Mouse (Mus musculus) midbrain, embryonic 15.5 days (tissue): ENCODE results near the gene Ogfr. TPM values are rescaled to one million over a fixed set of nuclear protein-coding genes. Genes with fewer than 3 reads are reported as not detected.
A peak's percentile ranks its signal among the peaks of the same experiment; 100 is the strongest.

ENCODE experiments used
- ATAC-seq: fragments of 200-750 bp; cut with Nextera tagmentation; replicated peaks from 2 replicates; pipeline ENCODE4 v1.8.0; 2017; ENCODE audit warnings: moderate TSS enrichment
- H3K27ac ChIP-seq: fragments of 300-500 bp; sonication (generic); 2 replicates; pipeline ENCODE4 v1.5.1; 2015; ENCODE audit warnings: mild to moderate bottlenecking, inconsistent platforms
- H3K27me3 ChIP-seq: fragments of 300-500 bp; sonication (generic); replicated peaks from 2 replicates; pipeline ENCODE4 v1.6.1; 2015; ENCODE audit warnings: inconsistent platforms
- H3K36me3 ChIP-seq: fragments of 300-500 bp; sonication (generic); replicated peaks from 2 replicates; pipeline ENCODE4 v1.6.1; 2015; ENCODE audit warnings: inconsistent platforms
- H3K4me1 ChIP-seq: fragments of 300-500 bp; sonication (generic); 2 replicates; pipeline ENCODE4 v1.6.1; 2015; ENCODE audit warnings: inconsistent platforms
- H3K4me2 ChIP-seq: fragments of 300-500 bp; sonication (generic); 2 replicates; pipeline ENCODE4 v1.6.1; 2015; ENCODE audit warnings: inconsistent platforms, mild to moderate bottlenecking, moderate library complexity
- H3K4me3 ChIP-seq: fragments of 300-500 bp; sonication (generic); 2 replicates; pipeline ENCODE4 v1.5.1; 2015; ENCODE audit warnings: mild to moderate bottlenecking, inconsistent platforms
- H3K9ac ChIP-seq: fragments of 300-500 bp; sonication (generic); 2 replicates; pipeline ENCODE4 v1.6.1; 2015; ENCODE audit warnings: mild to moderate bottlenecking, inconsistent platforms
- H3K9me3 ChIP-seq: fragments of 300-500 bp; sonication (generic); 2 replicates; pipeline ENCODE4 v1.6.1; 2016; ENCODE audit warnings: inconsistent platforms
- WGBS: fragments of 180-500 bp; shearing (Covaris S2); methylation state at CpG from one replicate; pipeline ENCODE4 v1.1.7; 2015; ENCODE audit warnings: mixed read lengths; 5-methylcytosine and 5-hydroxymethylcytosine counted together
- polyA plus RNA-seq: library from polyadenylated mRNA; unstranded; fragments of >200 nt; fragmentation: Nextera tagmentation; extraction: Ambion mirVana; gene quantifications from 2 replicates; pipeline ENCODE4 v1.2.1, GENCODE M21; 2015

Gene Ogfr
- polyA plus RNA-seq, 1 experiment from 2014 or later: 89.2 TPM

- H3K36me3 ChIP-seq: no peaks in the 10 kb centered on the region
- H3K9ac ChIP-seq: no peak overlapping the region
- no peak overlapping the region for H3K4me2 ChIP-seq
- WGBS: 85% methylated on average over 2 of the region's 2 CpGs
- H3K27ac ChIP-seq: no peak overlapping the region
- H3K4me1 ChIP-seq: no peaks in the 10 kb centered on the region
- no peak for ATAC-seq
- H3K4me3 ChIP-seq: no peak overlapping the region
- no peaks in the 10 kb centered on the region for H3K27me3 ChIP-seq
- no peaks in the 10 kb centered on the region for H3K9me3 ChIP-seq
These were observed 22.8 kb downstream of the Ogfr start for GRCm38 (mm10) chr2:180611882-180612281.

- WGBS: 2% methylated on average over 91 of the region's 112 CpGs
- peak overlapping the region; percentile 40 for H3K4me3 ChIP-seq
- H3K4me2 ChIP-seq: peak overlapping the region; percentile 49
- 0 out of 2 replicates have a peak, but pooled peaks have one; percentile 33 for ATAC-seq
- no peaks in the 10 kb centered on the region for H3K36me3 ChIP-seq
- no peak overlapping the region for H3K27ac ChIP-seq
- peaks cover 51% of the 10 kb centered on the region for H3K27me3 ChIP-seq
- peaks cover 11% of the 10 kb centered on the region for H3K9me3 ChIP-seq
- 0 out of 2 replicates have a peak overlapping the region, but pooled peaks have one; percentile 25 for H3K9ac ChIP-seq
- peaks cover 4% of the 10 kb centered on the region; the same call in 1 of the 2 replicates for H3K4me1 ChIP-seq
These were observed 52.8 kb downstream of the Ogfr start for GRCm38 (mm10) chr2:180641576-180642554.

DNA sequence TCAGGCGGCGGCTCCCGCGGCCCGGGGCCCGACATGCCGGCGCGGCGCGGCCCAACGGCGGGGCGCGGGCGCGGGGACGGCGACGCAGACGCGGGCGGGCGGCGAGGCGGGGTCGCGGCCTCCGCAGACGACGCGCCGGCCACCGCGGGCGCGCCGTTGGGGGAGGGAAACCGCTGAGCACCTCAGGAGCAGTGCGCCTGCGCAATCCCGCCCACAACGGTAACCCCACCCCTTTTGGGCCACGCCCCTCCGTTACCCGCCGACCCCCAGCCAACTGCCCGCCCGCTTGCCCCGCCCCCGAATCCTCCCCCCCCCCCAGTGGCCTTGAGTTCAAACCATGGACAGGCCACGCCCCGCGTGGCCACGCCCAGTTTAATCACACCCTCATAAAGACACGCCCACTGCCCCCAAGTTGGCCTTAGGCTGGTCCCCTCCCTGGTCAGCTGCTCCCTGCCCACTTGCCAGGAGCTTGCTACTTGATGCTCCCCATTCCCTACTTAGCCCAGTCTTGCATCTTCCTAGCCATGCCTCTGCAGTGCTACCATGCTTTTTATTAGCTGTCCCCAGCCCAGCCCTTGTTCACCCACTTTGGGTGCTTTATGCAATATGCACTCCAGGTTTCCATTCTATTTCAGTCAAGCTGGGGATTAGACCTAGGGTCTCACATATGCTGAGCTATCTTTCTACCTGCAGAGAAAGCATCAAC lies 53.7 kb downstream of the Ogfr start, which contains the start of gene Tcfl5:
Gene Tcfl5 (minus strand): TSS at position 154 of the 706 bp plus-strand sequence.
- WGBS: 3% methylated on average over 45 of the region's 56 CpGs
- Histone ChIP-seq H3K4me3 (peak within 1 kb of the TSS; percentile 40), H3K4me2 (peak within 1 kb of the TSS; percentile 49), H3K4me1 (peaks cover 4% of the 10 kb centered on the region; the same call in 1 of the 2 replicates), H3K27me3 (peaks cover 51% of the 10 kb centered on the region), H3K36me3 (no peaks in the 10 kb centered on the region), H3K9ac (0 out of 2 replicates have a peak within 1 kb of the TSS, but pooled peaks have one; percentile 25), H3K9me3 (peaks cover 11% of the 10 kb centered on the region), H3K27ac (no peak within 1 kb of the TSS)
- ATAC-seq: no peak

DNA sequence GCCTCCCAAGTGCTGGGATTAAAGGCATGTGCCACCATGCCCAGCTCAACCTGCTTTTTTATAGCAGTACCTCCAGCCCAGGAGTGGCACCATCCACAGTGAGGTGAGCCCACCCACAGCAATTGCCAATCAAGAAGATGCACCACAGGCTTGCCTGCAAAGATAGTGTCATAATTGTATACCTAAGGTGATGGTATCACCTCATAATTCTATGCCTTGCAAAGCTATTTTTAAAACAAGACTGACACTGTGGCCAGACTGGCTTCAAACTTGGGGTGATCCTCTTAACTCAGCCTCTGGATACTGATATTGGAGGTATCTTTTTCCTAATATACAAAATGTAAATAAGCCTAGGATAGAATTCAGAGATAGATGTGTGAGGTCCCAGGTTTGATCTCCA lies 54.6 kb downstream of the Ogfr start:
- Histone ChIP-seq H3K4me1 (peaks cover 4% of the 10 kb centered on the region; the same call in 1 of the 2 replicates), H3K27me3 (peaks cover 51% of the 10 kb centered on the region), H3K27ac (no peak overlapping the region), H3K36me3 (no peaks in the 10 kb centered on the region), H3K4me2 (no peak overlapping the region), H3K9me3 (peaks cover 11% of the 10 kb centered on the region), H3K4me3 (no peak overlapping the region), H3K9ac (no peak overlapping the region)
- ATAC-seq: no peak

Other genes starting within 250 kb of the Ogfr start
- gene Slco4a1, start 133.0 kb upstream of the Ogfr start, polyA plus RNA-seq: 1.5 and 1.7 TPM in 2 replicates
- 2.2 and 3.2 TPM in 2 replicates for gene Ntsr1, start 89.3 kb upstream of the Ogfr start, polyA plus RNA-seq
- gene Mrgbp, start 7.9 kb upstream of the Ogfr start, polyA plus RNA-seq: 46.4 and 49.1 TPM in 2 replicates
- 36.7 and 37.7 TPM in 2 replicates for gene Col9a3, start 8.5 kb downstream of the Ogfr start, polyA plus RNA-seq
- 0.30 and 0.43 TPM in 2 replicates for gene Tcfl5, start 53.5 kb downstream of the Ogfr start, polyA plus RNA-seq
- 29.0 and 30.1 TPM in 2 replicates for gene Dido1, start 120.8 kb downstream of the Ogfr start, polyA plus RNA-seq
- 56.1 and 60.7 TPM in 2 replicates for gene Gid8, start 120.9 kb downstream of the Ogfr start, polyA plus RNA-seq
- gene Slc17a9, start 136.0 kb downstream of the Ogfr start, polyA plus RNA-seq: 0.17 and 0.26 TPM in 2 replicates
- 14.9 and 16.5 TPM in 2 replicates for gene Bhlhe23, start 187.7 kb downstream of the Ogfr start, polyA plus RNA-seq